Mouse (Mus musculus) hindbrain, embryonic 12.5 days (tissue): ENCODE measurements at regions not wholly inside any gene's neighbourhood (a gene's known extent, or its start where the extent isn't known, plus 50 kb on each side); places are given as distances from the start of the nearest gene placed in this dataset.

Experiments
- ATAC-seq: fragments of 200-750 bp; cut with Nextera tagmentation; 2 replicates; pipeline ENCODE4 v1.8.0; 2017; ENCODE audit warnings: moderate TSS enrichment; ENCODE audit not compliant: low FRiP score
- H3K27ac ChIP-seq: fragments of 300-500 bp; sonication (generic); 2 replicates; pipeline ENCODE4 v1.5.1; 2016; ENCODE audit warnings: mild to moderate bottlenecking
- H3K27me3 ChIP-seq: fragments of 300-500 bp; sonication (generic); 2 replicates; pipeline ENCODE4 v1.6.1; 2016; ENCODE audit warnings: mild to moderate bottlenecking
- H3K36me3 ChIP-seq: fragments of 300-500 bp; sonication (generic); 2 replicates; pipeline ENCODE4 v1.6.1; 2016; ENCODE audit warnings: mild to moderate bottlenecking
- H3K4me1 ChIP-seq: fragments of 300-500 bp; sonication (generic); 2 replicates; pipeline ENCODE4 v1.6.1; 2016
- H3K4me2 ChIP-seq: fragments of 300-500 bp; sonication (generic); replicated peaks from 2 replicates; pipeline ENCODE4 v1.6.1; 2016; ENCODE audit warnings: mild to moderate bottlenecking
- H3K4me3 ChIP-seq: fragments of 300-500 bp; sonication (generic); 2 replicates; pipeline ENCODE4 v1.5.1; 2016; ENCODE audit warnings: mild to moderate bottlenecking
- H3K9ac ChIP-seq: fragments of 300-500 bp; sonication (generic); 2 replicates; pipeline ENCODE4 v1.6.1; 2016; ENCODE audit warnings: mild to moderate bottlenecking, moderate library complexity
- H3K9me3 ChIP-seq: fragments of 300-500 bp; sonication (generic); replicated peaks from 2 replicates; pipeline ENCODE4 v1.6.1; 2016; ENCODE audit warnings: mild to moderate bottlenecking
- WGBS: fragments of 180-500 bp; shearing (Covaris S2); methylation state at CpG from one replicate; pipeline ENCODE4 v1.1.7; 2016; 5-methylcytosine and 5-hydroxymethylcytosine counted together

DNA sequence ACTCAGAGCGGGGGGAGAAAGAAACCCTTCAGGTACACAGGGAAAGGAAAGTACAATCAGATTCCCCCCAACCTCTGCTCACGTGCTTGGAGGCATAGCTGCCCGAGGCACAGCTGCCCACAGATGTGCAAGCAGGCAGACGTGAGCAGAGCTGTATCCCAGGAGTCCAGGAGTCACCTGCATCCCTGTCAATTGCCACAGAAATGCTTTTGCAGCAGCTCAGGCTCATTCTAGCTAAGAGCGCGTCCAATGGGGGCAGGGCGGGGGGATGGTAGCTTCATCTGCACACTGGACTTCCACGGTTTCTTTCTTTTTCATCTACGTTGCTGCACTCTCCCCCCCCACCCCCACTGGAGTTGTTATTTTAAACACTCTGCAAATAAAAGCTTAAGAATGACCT lies 66.0 kb upstream of the Fat4 start:
- Histone ChIP-seq H3K27ac (peak overlapping the region; percentile 48; the same call in 1 of the 2 replicates), H3K4me1 (peaks cover 11% of the 10 kb centered on the region), H3K9ac (no peak overlapping the region), H3K9me3 (no peaks in the 10 kb centered on the region), H3K4me3 (no peak overlapping the region), H3K27me3 (no peaks in the 10 kb centered on the region), H3K36me3 (no peaks in the 10 kb centered on the region), H3K4me2 (peak overlapping the region; percentile 21; the same call in 1 of the 2 replicates)
- ATAC-seq: peak; percentile 74
- WGBS: 36% methylated on average over 9 of the region's 9 CpGs

DNA sequence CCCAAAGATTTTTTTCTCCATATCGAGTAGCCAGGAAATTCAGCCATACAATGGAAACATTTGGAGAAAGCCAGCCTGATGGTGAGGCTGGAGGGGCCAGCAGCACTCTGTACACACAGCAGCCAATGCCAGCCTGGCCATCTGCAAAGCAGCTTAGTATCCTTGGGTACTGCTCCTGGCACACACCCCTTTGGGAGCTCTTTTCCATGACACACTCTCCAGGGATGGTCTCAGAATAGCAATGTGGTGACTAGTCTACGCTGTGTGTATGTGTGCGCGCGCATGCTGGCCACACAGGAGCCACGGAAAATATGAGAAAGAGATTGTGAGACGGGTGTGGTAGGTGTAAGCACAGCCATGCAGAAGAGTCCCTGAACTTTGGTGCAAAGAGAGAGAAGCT lies 66.4 kb upstream of the Fat4 start:
- H3K4me3 ChIP-seq: no peak overlapping the region
- no peaks in the 10 kb centered on the region for H3K36me3 ChIP-seq
- H3K27me3 ChIP-seq: no peaks in the 10 kb centered on the region
- 86% methylated on average over 7 of the region's 7 CpGs for whole genome bisulfite sequencing
- peak overlapping the region; percentile 48; the same call in 1 of the 2 replicates for H3K27ac ChIP-seq
- peak; percentile 51 for ATAC-seq
- no peak overlapping the region for H3K9ac ChIP-seq
- H3K9me3 ChIP-seq: no peaks in the 10 kb centered on the region
- H3K4me2 ChIP-seq: no peak overlapping the region
- peaks cover 11% of the 10 kb centered on the region for H3K4me1 ChIP-seq

- 77% methylated on average over 5 of the region's 5 CpGs for WGBS
- Histone ChIP-seq H3K4me3 (no peak overlapping the region), H3K4me1 (peaks cover 11% of the 10 kb centered on the region), H3K4me2 (no peak overlapping the region), H3K9ac (no peak overlapping the region), H3K9me3 (no peaks in the 10 kb centered on the region), H3K27me3 (no peaks in the 10 kb centered on the region), H3K36me3 (no peaks in the 10 kb centered on the region), H3K27ac (no peak overlapping the region)
- ATAC-seq: 0 out of 2 replicates have a peak, but pooled peaks have one; percentile 29
Observed at GRCm38 (mm10) chr3:38817651-38818050, 69.1 kb upstream of the Fat4 start.

- 54% methylated on average over 4 of the region's 4 CpGs for WGBS
- no peaks in the 10 kb centered on the region for H3K4me1 ChIP-seq
- no peak overlapping the region for H3K4me3 ChIP-seq
- H3K27me3 ChIP-seq: no peaks in the 10 kb centered on the region
- H3K36me3 ChIP-seq: no peaks in the 10 kb centered on the region
- H3K9me3 ChIP-seq: no peaks in the 10 kb centered on the region
- peak; percentile 67; the same call in 1 of the 2 replicates for ATAC-seq
- H3K27ac ChIP-seq: no peak overlapping the region
- H3K9ac ChIP-seq: no peak overlapping the region
- no peak overlapping the region for H3K4me2 ChIP-seq
Observed at GRCm38 (mm10) chr3:38812457-38812856, 74.3 kb upstream of the Fat4 start.

GRCm38 (mm10) chr3:38811635-38812034 lies 75.1 kb upstream of the Fat4 start:
- H3K9ac ChIP-seq: no peak overlapping the region
- no peak overlapping the region for H3K4me2 ChIP-seq
- WGBS: 90% methylated on average over 8 of the region's 8 CpGs
- 0 out of 2 replicates have a peak, but pooled peaks cover 2% of the 10 kb centered on the region for H3K4me1 ChIP-seq
- H3K27ac ChIP-seq: no peak overlapping the region
- no peak overlapping the region for H3K4me3 ChIP-seq
- H3K9me3 ChIP-seq: no peaks in the 10 kb centered on the region
- no peak for ATAC-seq
- no peaks in the 10 kb centered on the region for H3K27me3 ChIP-seq
- H3K36me3 ChIP-seq: no peaks in the 10 kb centered on the region

DNA sequence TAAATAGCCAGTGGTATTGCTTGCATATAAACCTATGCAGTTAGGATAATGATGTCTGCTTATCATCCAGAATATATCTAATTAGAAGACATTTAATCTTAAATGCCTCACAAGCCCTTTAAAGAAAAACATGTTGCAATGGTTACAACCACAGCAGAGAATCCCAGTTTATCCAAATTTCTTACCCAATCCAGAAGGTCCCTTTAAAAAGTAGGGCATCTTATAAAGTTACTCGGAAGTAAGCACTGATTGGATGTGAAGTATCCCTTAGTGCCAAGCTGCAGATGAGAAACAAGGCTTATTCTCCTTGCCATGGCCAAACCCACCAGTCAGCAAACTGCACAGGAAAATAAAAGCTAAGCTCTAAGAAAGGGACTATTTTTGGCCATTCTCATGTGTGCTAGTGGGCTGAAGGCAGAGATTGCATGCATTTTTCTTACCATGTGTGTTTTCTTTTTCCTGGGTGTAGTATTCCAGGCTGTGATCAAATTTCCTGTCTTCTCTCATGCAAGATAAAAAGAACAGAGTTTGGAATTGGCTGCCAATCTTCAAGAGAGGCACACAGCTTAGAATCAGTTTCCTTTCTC lies 80.2 kb upstream of the Fat4 start:
- 86% methylated on average over 1 of the region's 1 CpGs for WGBS
- H3K9ac ChIP-seq: no peak overlapping the region
- no peaks in the 10 kb centered on the region for H3K27me3 ChIP-seq
- no peak for ATAC-seq
- no peak overlapping the region for H3K4me3 ChIP-seq
- H3K36me3 ChIP-seq: no peaks in the 10 kb centered on the region
- no peak overlapping the region for H3K4me2 ChIP-seq
- no peak overlapping the region for H3K27ac ChIP-seq
- H3K4me1 ChIP-seq: peaks cover 6% of the 10 kb centered on the region; the same call in 1 of the 2 replicates
- H3K9me3 ChIP-seq: no peaks in the 10 kb centered on the region

GRCm38 (mm10) chr3:38806036-38806435 lies 80.7 kb upstream of the Fat4 start:
- H3K4me3 ChIP-seq: no peak overlapping the region
- H3K36me3 ChIP-seq: no peaks in the 10 kb centered on the region
- no peaks in the 10 kb centered on the region for H3K9me3 ChIP-seq
- no peak for ATAC-seq
- peaks cover 6% of the 10 kb centered on the region; the same call in 1 of the 2 replicates for H3K4me1 ChIP-seq
- H3K27me3 ChIP-seq: no peaks in the 10 kb centered on the region
- no peak overlapping the region for H3K9ac ChIP-seq
- 79% methylated on average over 5 of the region's 5 CpGs for WGBS
- no peak overlapping the region for H3K27ac ChIP-seq
- no peak overlapping the region for H3K4me2 ChIP-seq

- 72% methylated on average over 11 of the region's 11 CpGs for WGBS
- no peak for ATAC-seq
Observed at GRCm38 (mm10) chr3:38795646-38796301, 91.0 kb upstream of the Fat4 start.

DNA sequence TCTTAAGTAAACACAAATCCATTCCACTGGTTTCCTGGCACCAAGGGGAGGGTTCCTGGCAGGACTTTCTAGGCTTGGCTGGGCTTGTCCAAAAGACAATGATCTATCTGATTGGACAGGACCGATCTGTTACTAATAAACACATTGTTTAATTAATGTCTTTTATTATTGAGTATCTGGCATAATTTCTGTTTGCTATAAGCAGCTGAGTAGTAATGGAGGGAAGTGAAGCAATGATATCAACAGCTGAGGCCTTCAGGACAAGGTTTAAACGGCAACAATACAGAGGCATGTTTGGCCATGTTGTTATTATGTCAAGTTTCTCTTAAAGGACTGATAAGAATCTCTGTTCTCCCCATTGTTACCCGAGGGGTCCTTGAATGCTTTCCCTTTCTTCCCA lies 93.5 kb upstream of the Fat4 start:
- Histone ChIP-seq H3K27ac (no peak overlapping the region), H3K4me3 (no peak overlapping the region), H3K4me2 (no peak overlapping the region), H3K36me3 (no peaks in the 10 kb centered on the region), H3K4me1 (peaks cover 4% of the 10 kb centered on the region; the same call in 1 of the 2 replicates), H3K9me3 (no peaks in the 10 kb centered on the region), H3K27me3 (no peaks in the 10 kb centered on the region), H3K9ac (no peak overlapping the region)
- no peak for ATAC-seq
- WGBS: 89% methylated on average over 3 of the region's 3 CpGs

More at GRCm38 (mm10) chr3:38795646-38796301, 91.0 kb upstream of the Fat4 start:
- H3K9ac ChIP-seq: no peak overlapping the region
- no peaks in the 10 kb centered on the region for H3K27me3 ChIP-seq
- no peak overlapping the region for H3K4me2 ChIP-seq
- H3K36me3 ChIP-seq: no peaks in the 10 kb centered on the region
- peaks cover 4% of the 10 kb centered on the region; the same call in 1 of the 2 replicates for H3K4me1 ChIP-seq
- no peak overlapping the region for H3K4me3 ChIP-seq
- no peaks in the 10 kb centered on the region for H3K9me3 ChIP-seq
- H3K27ac ChIP-seq: peak overlapping the region; percentile 32; the same call in 1 of the 2 replicates

DNA sequence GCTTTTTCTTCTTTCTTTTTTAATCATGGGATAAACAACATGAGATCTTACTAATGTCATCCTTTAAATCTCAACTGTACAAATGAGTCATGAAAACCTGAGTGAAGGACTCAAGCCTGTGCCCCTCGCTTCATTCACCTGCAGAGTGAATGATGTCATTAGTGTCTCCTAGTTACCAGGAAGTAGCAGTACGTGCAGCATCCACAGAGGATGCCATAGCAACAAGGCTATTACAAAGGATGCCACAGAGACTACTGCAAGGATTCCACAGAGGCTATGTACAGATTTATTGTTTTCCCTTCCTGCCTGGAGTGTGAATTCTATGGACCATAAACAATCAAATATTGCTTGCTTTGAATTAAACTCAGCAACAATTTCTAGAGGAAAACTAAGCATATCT lies 98.0 kb upstream of the Fat4 start:
- WGBS: 37% methylated on average over 2 of the region's 2 CpGs
- Histone ChIP-seq H3K4me3 (no peak overlapping the region), H3K9ac (no peak overlapping the region), H3K9me3 (no peaks in the 10 kb centered on the region), H3K4me2 (no peak overlapping the region), H3K36me3 (no peaks in the 10 kb centered on the region), H3K4me1 (no peaks in the 10 kb centered on the region), H3K27ac (no peak overlapping the region), H3K27me3 (no peaks in the 10 kb centered on the region)
- peak; percentile 68; the same call in 1 of the 2 replicates for ATAC-seq

- Histone ChIP-seq H3K4me3 (no peak overlapping the region), H3K36me3 (no peaks in the 10 kb centered on the region), H3K9me3 (no peaks in the 10 kb centered on the region), H3K27me3 (no peaks in the 10 kb centered on the region), H3K27ac (no peak overlapping the region), H3K9ac (no peak overlapping the region), H3K4me1 (no peaks in the 10 kb centered on the region), H3K4me2 (no peak overlapping the region)
- WGBS: 74% methylated on average over 6 of the region's 6 CpGs
- no peak for ATAC-seq
Observed at GRCm38 (mm10) chr3:38783711-38784110, 103.0 kb upstream of the Fat4 start.

GRCm38 (mm10) chr3:38783051-38783450 lies 103.7 kb upstream of the Fat4 start:
- no peak for ATAC-seq
- Histone ChIP-seq H3K4me2 (no peak overlapping the region), H3K4me3 (no peak overlapping the region), H3K36me3 (no peaks in the 10 kb centered on the region), H3K27ac (no peak overlapping the region), H3K9ac (no peak overlapping the region), H3K4me1 (no peaks in the 10 kb centered on the region), H3K27me3 (no peaks in the 10 kb centered on the region), H3K9me3 (no peaks in the 10 kb centered on the region)
- 60% methylated on average over 3 of the region's 3 CpGs for WGBS
